In genomic region chr1:132212218-132212617, GRCm38 (mm10) we compare ENCODE assay signal across 8 mouse cellular contexts. TPM values are rescaled to one million over a fixed set of nuclear protein-coding genes. Genes with fewer than 3 reads are reported as not detected.
DNase-seq lines count a peak whose midpoint lies in the region; ATAC-seq lines count a peak whose summit lies in the region.

No protein-coding gene starts in this region.

- 7% methylated on average over 20 of the region's 20 CpGs for WGBS in stomach, embryonic 14.5 days

- DNase-seq in embryo, embryonic 10 days (ENCODE audit: low spot score), result peak; percentile 72
- peak; percentile 39 to 51 for DNase-seq in gastrocnemius, postnatal 4 days (ENCODE audit: low spot score in 2 of 2)
- DNase-seq in kidney, adult 11 months, result peak; percentile 23
- DNase-seq in left cerebral cortex, postnatal 25 days (ENCODE audit: low spot score in 2 of 2), result peak; percentile 87 to 97

- peak overlapping the region; percentile 43 for H3K4me2 ChIP-seq in stomach, embryonic 14.5 days (replicated peaks; ENCODE audit: low read depth, low read length)

- H3K9ac ChIP-seq in stomach, embryonic 14.5 days (replicated peaks; ENCODE audit: low read depth, low read length), result no peak overlapping the region

- no peaks in the 10 kb centered on the region for H3K9me3 ChIP-seq in erythroblast, embryonic 14.5 days (ENCODE audit: control insufficient read depth, low read length)
- no peaks in the 10 kb centered on the region for H3K9me3 ChIP-seq in stomach, embryonic 14.5 days (ENCODE audit: control insufficient read depth, low read depth, low read length)

- no peak overlapping the region for H3K27ac ChIP-seq in stomach, embryonic 14.5 days (ENCODE audit: low read length)

- intact Hi-C loops in left cerebral cortex, postnatal 25 days (cut with DNase I), result no loop called here

- no peak for ATAC-seq in erythroblast, adult 5-6 weeks (replicated peaks; ENCODE audit: low FRiP score, poor library complexity, severe bottlenecking)
- peak; percentile 82 for ATAC-seq in megakaryocyte progenitor cell, adult 5-6 weeks (replicated peaks; ENCODE audit: poor library complexity)
- no peak for ATAC-seq in stomach, embryonic 14.5 days (ENCODE audit: insufficient number of reproducible peaks, insufficient read depth, low FRiP score, low read depth)

- H3K27me3 ChIP-seq in erythroblast, embryonic 14.5 days (ENCODE audit: control insufficient read depth), result peaks cover 41% of the 10 kb centered on the region
- no peaks in the 10 kb centered on the region for H3K27me3 ChIP-seq in stomach, embryonic 14.5 days (ENCODE audit: control insufficient read depth, insufficient read depth, low read length)

- H3K4me1 ChIP-seq in erythroblast, embryonic 14.5 days (ENCODE audit: control insufficient read depth), result peaks cover 5% of the 10 kb centered on the region; the same call in 1 of the 2 replicates
- H3K4me1 ChIP-seq in stomach, embryonic 14.5 days (ENCODE audit: control insufficient read depth, insufficient read depth, low read length), result peaks cover 7% of the 10 kb centered on the region

- H3K36me3 ChIP-seq in erythroblast, embryonic 14.5 days (ENCODE audit: control insufficient read depth), result no peaks in the 10 kb centered on the region
- no peaks in the 10 kb centered on the region for H3K36me3 ChIP-seq in stomach, embryonic 14.5 days (ENCODE audit: control insufficient read depth, insufficient read depth, low read length)

- H3K4me3 ChIP-seq in erythroblast, embryonic 14.5 days (replicated peaks), result peak overlapping the region; percentile 32
- H3K4me3 ChIP-seq in stomach, embryonic 14.5 days (ENCODE audit: low read depth, low read length), result peak overlapping the region; percentile 17; the same call in 1 of the 2 replicates

RNA-seq across cellular contexts. Expression of gene Gm10188, which starts 17.3 kb away (rescaled TPM):
- not detected in 2 replicates for polyA plus RNA-seq in erythroblast, embryonic 14.5 days (2012)
- not detected in 2 replicates for total RNA-seq in erythroblast, adult 5-6 weeks (2015; ENCODE audit: low replicate concordance)
- total RNA-seq in erythroblast, adult 5-6 weeks (2017; ENCODE audit: low replicate concordance), result not detected in 2 replicates
- total RNA-seq in gastrocnemius, postnatal 4 days (2021), result not detected
- not detected for total RNA-seq in left cerebral cortex, postnatal 25 days (2021)
- total RNA-seq in megakaryocyte progenitor cell, adult 5-6 weeks (2015), result not detected in 2 replicates
- total RNA-seq in megakaryocyte progenitor cell, adult 5-6 weeks (2017), result not detected in 2 replicates
- polyA plus RNA-seq in stomach, embryonic 14.5 days (2014; fragmentation: Nextera tagmentation; extraction: Ambion mirVana), result not detected in 2 replicates

RNA-seq across cellular contexts. Expression of gene AC124108.1, which starts 21.0 kb away (rescaled TPM):
- polyA plus RNA-seq in erythroblast, embryonic 14.5 days (2012), result 0.01 TPM in 1 of 2 replicates, not detected in the other
- not detected in 2 replicates for total RNA-seq in erythroblast, adult 5-6 weeks (2015; ENCODE audit: low replicate concordance)
- not detected in 2 replicates for total RNA-seq in erythroblast, adult 5-6 weeks (2017; ENCODE audit: low replicate concordance)
- total RNA-seq in gastrocnemius, postnatal 4 days (2021), result under 1 TPM; 0.49 to 0.57 TPM
- 1 to 10 TPM; 4.7 to 5.8 TPM for total RNA-seq in left cerebral cortex, postnatal 25 days (2021)
- total RNA-seq in megakaryocyte progenitor cell, adult 5-6 weeks (2015), result not detected in 2 replicates
- not detected in 2 replicates for total RNA-seq in megakaryocyte progenitor cell, adult 5-6 weeks (2017)
- polyA plus RNA-seq in stomach, embryonic 14.5 days (2014; fragmentation: Nextera tagmentation; extraction: Ambion mirVana), result 0.06 and 0.27 TPM in 2 replicates

RNA-seq across cellular contexts. Expression of gene Lemd1, which starts 21.0 kb away (rescaled TPM):
- not detected in 2 replicates for polyA plus RNA-seq in erythroblast, embryonic 14.5 days (2012)
- not detected in 2 replicates for total RNA-seq in erythroblast, adult 5-6 weeks (2015; ENCODE audit: low replicate concordance)
- total RNA-seq in erythroblast, adult 5-6 weeks (2017; ENCODE audit: low replicate concordance), result not detected in 2 replicates
- under 1 TPM; 0.62 to 0.64 TPM for total RNA-seq in gastrocnemius, postnatal 4 days (2021)
- total RNA-seq in left cerebral cortex, postnatal 25 days (2021), result 1 to 10 TPM; 4.2 to 7.3 TPM
- total RNA-seq in megakaryocyte progenitor cell, adult 5-6 weeks (2015), result not detected in 2 replicates
- not detected in 2 replicates for total RNA-seq in megakaryocyte progenitor cell, adult 5-6 weeks (2017)
- polyA plus RNA-seq in stomach, embryonic 14.5 days (2014; fragmentation: Nextera tagmentation; extraction: Ambion mirVana), result 0.27 TPM in 1 of 2 replicates, not detected in the other

Comparison
In these comparisons a context has a peak if more than half of its experiments do, and no peak if none do; other contexts are left out.
1. DNase-seq: peak in every context shown above with its lines; median percentile 92 in left cerebral cortex, postnatal 25 days; 72 in embryo, embryonic 10 days; 45 in gastrocnemius, postnatal 4 days; 23 in kidney, adult 11 months.